Mouse (Mus musculus) thymus, postnatal 0 days (tissue): ENCODE data around the gene Cdk11b. TPM values are rescaled to one million over a fixed set of nuclear protein-coding genes. Genes with fewer than 3 reads are reported as not detected.
A peak's percentile ranks its signal among the peaks of the same experiment; 100 is the strongest.
"Not testable (repeated sequence)": the region's sequence is repeated elsewhere in the genome, so short reads cannot be mapped to it uniquely, and the experiment has no call there.

Experiments
- DNase-seq: peaks from one replicate; pipeline ENCODE4 v3.0.0-alpha.2; 2015; ENCODE audit warnings: low spot score
- polyA plus RNA-seq: library from polyadenylated mRNA; unstranded; fragments of >200 nt; fragmentation: Nextera tagmentation; extraction: Ambion mirVana; gene quantifications from 2 replicates; pipeline ENCODE4 v1.2.1, GENCODE M21; 2015

Cdk11b gene
- polyA plus RNA-seq, 1 experiment from 2014 or later, result 76.3 TPM

DNA sequence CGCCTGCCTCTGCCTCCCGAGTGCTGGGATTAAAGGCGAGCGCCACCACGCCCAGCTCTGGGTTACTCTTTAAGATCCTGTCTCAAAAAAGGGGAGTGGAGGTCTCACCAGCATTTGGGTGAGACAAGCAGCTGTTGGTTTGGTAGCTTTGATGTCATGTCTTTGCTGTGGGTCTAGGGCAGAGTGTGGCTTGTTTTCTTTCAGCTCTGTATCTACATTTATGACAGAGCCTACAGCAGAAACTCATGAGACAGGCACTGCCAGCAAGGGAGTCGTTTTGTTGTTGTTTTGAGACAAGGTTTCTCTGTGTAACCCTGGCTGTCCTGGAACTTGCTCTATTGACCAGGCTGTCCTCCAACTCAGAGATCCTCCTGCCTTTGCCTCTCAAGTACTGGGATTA, 20.9 kb upstream of the Cdk11b start:
- DNase-seq, result peak; percentile 57

- no peak for DNase-seq
Measured at GRCm38 (mm10) chr4:155605132-155605531, 19.5 kb upstream of the Cdk11b start.

- DNase-seq, result no peak
Measured at GRCm38 (mm10) chr4:155606825-155607224, 17.8 kb upstream of the Cdk11b start.

- no peak for DNase-seq
Measured at GRCm38 (mm10) chr4:155611860-155612259, 12.8 kb upstream of the Cdk11b start.

GRCm38 (mm10) chr4:155613264-155613663, 11.4 kb upstream of the Cdk11b start:
- no peak for DNase-seq

DNA sequence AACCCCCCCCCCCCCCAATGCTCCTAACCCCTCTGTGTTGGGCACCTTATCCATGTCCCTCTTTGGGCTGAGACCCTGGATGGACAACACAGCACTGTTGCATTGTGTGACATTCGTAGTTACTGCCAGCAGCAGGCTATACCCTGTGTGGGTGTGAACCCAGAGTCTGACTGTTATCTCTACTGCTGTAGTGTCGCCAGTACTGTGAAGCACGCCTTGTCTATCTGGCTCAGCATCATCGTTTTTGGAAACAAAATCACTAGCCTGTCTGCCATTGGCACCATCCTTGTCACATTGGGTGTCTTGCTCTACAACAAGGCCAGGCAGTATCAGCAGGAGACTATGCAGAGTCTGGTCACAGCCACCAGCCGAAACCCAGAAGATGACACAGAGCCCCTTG, 6.3 kb upstream of the Cdk11b start:
- no peak for DNase-seq

DNA sequence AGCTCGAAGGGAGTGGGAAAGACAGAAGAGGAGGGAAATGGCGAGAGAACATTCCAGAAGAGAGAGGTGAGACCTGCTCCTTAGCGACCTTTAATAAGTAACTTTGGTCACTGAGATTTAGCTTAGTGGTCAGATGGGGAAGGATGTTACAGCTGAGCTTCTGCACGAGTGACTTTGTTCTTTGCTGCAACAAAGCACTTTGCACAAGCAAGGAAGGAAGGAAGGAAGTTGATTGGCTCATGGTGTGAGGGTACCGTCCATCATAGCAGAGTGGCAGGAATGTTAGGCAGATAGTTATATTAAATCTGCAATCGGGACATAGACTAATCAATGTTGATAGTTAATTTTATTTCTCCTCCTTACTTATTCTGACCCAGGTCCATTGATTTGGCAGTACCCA, 5.6 kb downstream of the Cdk11b start:
- DNase-seq, result no peak

- no peak for DNase-seq
Measured at GRCm38 (mm10) chr4:155635766-155636499, 11.3 kb downstream of the Cdk11b start.

DNA sequence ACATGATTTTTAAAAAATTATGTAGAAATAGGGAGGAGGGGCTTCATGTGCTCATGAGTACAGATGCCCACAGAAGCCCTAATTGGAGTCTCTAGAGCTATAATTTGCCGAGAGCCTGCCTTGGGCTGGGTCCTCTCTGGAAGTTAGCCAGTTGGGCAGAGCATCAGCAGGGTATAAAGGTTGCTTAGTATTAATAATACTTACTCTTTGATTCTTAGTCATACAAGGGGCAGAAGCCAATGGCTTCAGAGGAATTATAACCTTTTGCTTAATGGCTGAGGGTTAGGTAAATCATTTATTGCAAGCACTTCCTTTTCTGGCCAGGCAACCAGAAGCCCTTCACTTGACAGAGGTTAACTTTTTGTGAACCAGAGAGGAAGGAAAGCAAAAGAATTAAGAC, 18.9 kb downstream of the Cdk11b start:
- no peak for DNase-seq

- DNase-seq, result not testable (repeated sequence)
Measured at GRCm38 (mm10) chr4:155645308-155645707, 20.7 kb downstream of the Cdk11b start, which contains the start of gene Gm10563. Gene Gm10563, minus strand, starts transcription at chr4:155645408.

DNA sequence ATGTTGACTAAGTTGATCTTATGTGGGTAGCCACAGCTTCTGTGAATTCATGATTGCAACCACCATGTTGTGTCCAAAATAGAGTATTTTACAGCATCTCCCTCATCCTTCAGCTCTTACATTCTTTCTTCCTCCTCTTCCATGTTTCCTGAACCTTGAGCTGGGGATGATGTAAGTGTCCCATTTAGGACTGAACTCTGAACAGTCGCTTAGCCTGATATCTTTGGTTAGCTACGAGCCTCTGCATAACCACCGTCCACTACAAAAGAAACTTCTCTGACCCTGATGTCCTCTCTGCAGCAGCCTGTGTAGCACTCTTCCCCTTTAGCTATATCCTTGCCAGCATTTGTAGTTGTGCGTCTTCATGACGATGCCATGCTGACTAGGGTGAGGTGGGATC, 21.1 kb downstream of the Cdk11b start:
- no peak for DNase-seq

- DNase-seq, result no peak
Measured at GRCm38 (mm10) chr4:155649355-155649754, 24.7 kb downstream of the Cdk11b start.

DNA sequence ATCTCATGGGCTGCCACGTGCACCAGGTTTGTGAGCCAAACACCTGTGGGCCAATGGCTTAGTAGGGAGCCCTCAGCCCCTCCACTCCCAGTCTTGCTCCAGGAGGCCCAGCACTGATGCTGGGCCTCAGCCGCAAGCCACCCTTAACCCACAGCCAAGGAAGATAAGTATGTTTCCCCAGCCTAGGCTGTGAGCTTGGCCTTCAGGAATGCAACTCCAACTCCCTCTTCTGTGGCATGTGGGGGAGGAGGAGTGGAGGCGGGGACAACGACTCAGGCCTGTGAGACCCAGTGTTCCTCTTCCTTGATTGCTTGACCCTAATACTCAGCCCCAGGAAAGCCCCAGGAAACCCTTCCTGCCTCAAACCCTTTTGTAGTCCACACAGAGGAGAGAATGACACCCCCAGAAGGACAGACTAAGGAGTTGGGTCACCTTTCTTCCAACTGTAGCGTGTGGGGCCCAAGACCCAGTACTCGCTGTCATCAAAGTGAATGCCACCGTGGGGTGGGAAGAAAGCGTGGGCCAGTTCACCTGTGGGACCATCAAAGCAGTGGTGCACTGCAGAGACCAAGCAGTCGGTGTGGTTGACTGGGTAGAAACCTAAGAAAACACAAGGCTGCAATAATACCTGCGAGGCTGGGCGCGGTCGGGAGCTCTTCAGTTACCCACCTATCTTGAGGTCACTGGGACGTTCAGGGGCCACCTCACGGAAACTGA, 27.1 kb downstream of the Cdk11b start:
- no peak for DNase-seq

DNA sequence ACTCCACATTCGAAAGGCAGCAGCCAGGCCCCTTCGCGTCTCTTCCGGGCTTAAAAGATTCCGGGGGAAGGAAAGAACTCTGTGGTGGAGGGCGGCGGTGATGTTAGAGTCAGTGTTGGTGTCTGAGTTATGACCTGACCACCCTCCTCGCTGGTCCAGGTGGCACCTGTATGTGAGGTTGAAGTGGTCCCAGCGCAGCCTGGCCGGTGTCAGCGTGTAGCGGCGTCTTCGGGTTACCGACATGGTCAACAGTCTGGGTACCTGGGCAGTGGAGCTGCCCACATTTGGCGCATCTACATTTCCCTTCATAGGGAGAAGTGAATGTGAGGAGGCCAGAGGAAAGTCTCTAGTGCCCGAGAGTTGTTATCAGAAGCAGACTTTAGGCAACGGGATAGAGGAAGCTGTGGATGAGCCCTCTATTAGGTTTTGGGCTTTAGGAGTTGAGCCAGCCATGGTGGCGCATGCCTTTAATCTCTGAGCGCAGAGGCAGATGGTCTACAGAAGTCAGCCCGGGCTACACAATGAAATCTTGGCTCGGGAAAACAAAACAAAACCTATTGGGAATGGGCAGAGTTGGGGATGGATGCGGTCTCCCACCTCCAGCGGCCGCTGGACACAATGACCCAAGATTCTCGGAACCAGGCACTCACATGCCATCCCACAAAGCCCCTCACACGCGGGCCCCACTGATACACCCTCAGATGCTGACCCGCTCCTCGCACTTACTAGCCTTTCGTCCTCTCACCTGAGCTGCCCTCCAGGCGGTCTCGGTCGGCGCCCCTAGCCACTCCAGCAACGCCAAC, 27.8 kb downstream of the Cdk11b start:
- no peak for DNase-seq

GRCm38 (mm10) chr4:155653086-155653450, 28.4 kb downstream of the Cdk11b start, which contains the start of gene Mmp23:
Gene Mmp23, minus strand, starts transcription at chr4:155653384.
- DNase-seq, result no peak

DNA sequence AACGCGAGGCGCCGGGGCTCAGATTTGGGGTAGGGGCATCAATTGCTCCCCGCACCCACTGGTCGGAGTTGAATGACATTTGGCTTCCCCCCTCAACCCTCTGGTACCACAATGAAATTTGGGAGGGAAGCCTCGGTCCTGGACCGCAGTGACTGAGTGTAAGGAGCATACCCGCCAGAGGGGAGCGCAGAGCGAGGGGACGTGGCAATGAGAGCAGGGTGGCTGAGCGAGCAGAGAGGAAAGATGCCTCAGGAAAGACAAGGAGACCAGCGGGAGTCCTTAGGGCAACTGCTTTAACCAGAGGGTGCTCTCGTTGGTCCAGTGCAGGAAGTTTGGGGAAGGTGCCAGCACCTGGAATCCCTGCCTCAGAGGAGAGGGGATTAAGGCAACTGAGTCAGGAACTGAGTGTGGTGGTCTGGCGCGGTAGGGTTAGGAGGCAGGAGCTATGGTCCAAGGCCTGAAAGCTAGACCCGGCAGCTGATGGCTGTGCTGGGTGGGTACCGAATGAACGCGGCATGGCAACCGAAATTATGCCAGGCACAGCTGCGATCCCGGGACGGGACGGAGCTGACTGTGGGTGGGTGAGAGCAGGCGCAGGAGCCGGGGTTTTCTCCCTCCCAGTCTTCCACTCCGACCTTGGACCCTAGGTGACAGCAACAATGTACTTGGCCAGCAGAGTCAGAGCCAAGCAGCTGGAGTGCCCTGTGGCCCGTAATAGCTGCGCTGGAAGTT, 29.0 kb downstream of the Cdk11b start:
- peak; percentile 10 for DNase-seq

DNA sequence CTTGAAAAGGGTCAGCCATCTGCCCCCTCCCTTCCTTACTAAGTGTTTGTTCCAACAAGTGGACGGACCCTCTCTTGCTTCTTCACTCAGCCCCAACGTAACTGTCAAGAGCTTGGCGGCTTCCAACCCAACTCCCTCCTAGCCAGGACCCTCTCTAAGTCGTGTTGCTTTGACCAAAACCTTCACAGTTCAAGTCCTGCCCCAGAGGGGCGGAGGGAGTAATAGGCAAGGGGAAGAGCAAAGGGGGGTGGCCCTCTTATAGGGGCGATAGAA, 29.5 kb downstream of the Cdk11b start:
- DNase-seq, result no peak

DNA sequence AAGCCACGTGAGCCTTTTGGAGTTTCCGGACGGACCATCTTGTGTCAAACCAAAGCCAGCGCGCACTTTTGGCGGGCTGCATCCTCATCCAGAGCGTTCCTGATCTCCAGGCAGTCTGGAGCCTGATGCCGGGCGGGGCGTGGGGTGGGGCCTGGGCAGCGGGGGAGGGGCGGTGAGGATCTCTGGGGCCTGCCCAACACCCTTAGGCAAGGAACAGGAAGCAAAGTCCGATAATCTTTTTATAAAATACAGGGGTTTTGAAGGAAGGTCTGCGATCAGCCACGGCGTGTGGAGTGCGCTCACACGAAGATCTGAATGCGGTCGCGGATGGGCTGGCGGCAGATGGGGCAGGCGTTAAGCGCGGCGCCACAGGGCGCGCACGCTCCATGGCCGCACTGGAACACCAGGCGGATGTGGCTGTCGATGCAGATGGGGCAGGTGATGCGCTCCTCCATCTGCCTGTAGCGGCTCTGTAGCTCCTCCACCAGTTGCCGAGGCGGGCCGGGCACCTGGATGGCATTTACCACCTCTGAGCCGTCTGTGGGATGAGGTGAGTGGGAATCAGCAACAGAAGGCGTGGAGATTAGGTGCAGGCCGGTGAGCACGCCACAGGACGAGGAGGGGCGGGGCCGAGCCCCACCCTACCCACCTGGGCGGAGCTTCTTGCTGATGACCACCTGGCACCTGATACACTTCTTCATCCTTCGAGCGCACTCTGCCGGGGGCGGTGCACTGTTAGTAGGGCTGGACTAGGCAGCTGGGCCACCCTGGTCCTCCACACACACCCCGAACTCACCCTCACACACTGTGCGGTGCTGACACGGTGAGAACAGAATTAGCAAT, 30.0 kb downstream of the Cdk11b start:
- peak; percentile 73 for DNase-seq

- DNase-seq, result no peak
Measured at GRCm38 (mm10) chr4:155656214-155656751, 31.6 kb downstream of the Cdk11b start.

DNA sequence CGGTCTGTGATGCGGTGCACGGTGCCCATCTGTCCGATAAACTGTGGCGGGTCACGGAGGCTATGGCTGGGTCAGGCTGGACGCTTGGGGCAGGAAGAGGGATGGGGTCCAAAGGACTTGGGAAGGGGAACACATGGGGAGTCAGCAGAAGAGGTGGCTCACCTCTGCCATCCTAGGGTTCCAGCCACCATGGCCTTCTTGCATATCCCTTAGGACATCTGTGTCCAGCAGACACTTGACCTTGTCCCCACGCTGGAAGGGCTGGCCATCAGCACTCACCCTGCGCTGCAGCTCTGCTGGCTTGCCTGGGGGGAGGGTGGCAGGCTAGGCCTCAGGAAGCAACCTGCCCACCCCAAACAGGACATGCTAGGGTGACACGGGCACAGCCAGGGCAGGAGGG, 34.3 kb downstream of the Cdk11b start:
- DNase-seq, result no peak
